Mouse (Mus musculus) embryonic fibroblast, embryonic 13.5 days (primary cell): Measurements from ENCODE around the gene Pi4k2b. TPM values are rescaled to one million over a fixed set of nuclear protein-coding genes. Genes with fewer than 3 reads are reported as not detected.
"Not testable (repeated sequence)": the region's sequence is repeated elsewhere in the genome, so short reads cannot be mapped to it uniquely, and the experiment has no call there.

Experiments used
- H3K27ac ChIP-seq: 2 replicates; pipeline ENCODE4 v1.5.1; 2012; ENCODE audit warnings: low read length, control low read depth, inconsistent platforms; ENCODE audit not compliant: insufficient read depth
- H3K4me1 ChIP-seq: 2 replicates; pipeline ENCODE4 v1.6.1; 2011; ENCODE audit warnings: low read length; ENCODE audit not compliant: control insufficient read depth, insufficient read depth
- H3K4me3 ChIP-seq: 2 replicates; pipeline ENCODE4 v1.5.1; 2011; ENCODE audit warnings: mild to moderate bottlenecking, control low read depth, low read length; ENCODE audit not compliant: insufficient read depth
- CTCF ChIP-seq: IDR thresholded peaks from 2 replicates; pipeline ENCODE4 v1.5.1; 2011; ENCODE audit warnings: mild to moderate bottlenecking, control low read depth, low read length, moderate library complexity, borderline replicate concordance; ENCODE audit not compliant: insufficient read depth
- POLR2A ChIP-seq: IDR thresholded peaks from 2 replicates; pipeline ENCODE4 v1.6.1; 2011; ENCODE audit warnings: low read depth, mild to moderate bottlenecking, control low read depth, low read length, moderate library complexity
- polyA plus RNA-seq: library from polyadenylated mRNA; stranded (reverse); fragments of >200 nt; gene quantifications from 2 replicates; pipeline ENCODE4 v1.2.4, GENCODE M21; 2011; ENCODE audit warnings: low read depth; ENCODE audit not compliant: missing spikeins, insufficient read length

Gene Pi4k2b
- polyA plus RNA-seq, 1 experiment = 25.7 TPM

- H3K4me3 ChIP-seq = peak overlapping the region; percentile 98
- no peaks in the 10 kb centered on the region for H3K4me1 ChIP-seq
- H3K27ac ChIP-seq = peak overlapping the region; percentile 15; the same call in 1 of the 2 replicates
- TF ChIP-seq POLR2A = no peak
- no peak for TF ChIP-seq CTCF
These were observed 889 bp downstream of the Pi4k2b start for GRCm38 (mm10) chr5:52742112-52742813.

GRCm38 (mm10) chr5:52743231-52743630 lies 1.9 kb downstream of the Pi4k2b start:
- Histone ChIP-seq H3K4me3 (peak overlapping the region; percentile 98), H3K4me1 (no peaks in the 10 kb centered on the region), H3K27ac (no peak overlapping the region)
- TF ChIP-seq POLR2A (no peak), CTCF (no peak)

- TF ChIP-seq CTCF = no peak
- TF ChIP-seq POLR2A = no peak
- no peak overlapping the region for H3K4me3 ChIP-seq
- no peak overlapping the region for H3K27ac ChIP-seq
- H3K4me1 ChIP-seq = no peaks in the 10 kb centered on the region
These were observed 5.5 kb downstream of the Pi4k2b start for GRCm38 (mm10) chr5:52746920-52747319.

- H3K4me3 ChIP-seq = no peak overlapping the region
- no peaks in the 10 kb centered on the region for H3K4me1 ChIP-seq
- no peak overlapping the region for H3K27ac ChIP-seq
- no peak for TF ChIP-seq CTCF
- no peak for TF ChIP-seq POLR2A
These were observed 7.4 kb downstream of the Pi4k2b start for GRCm38 (mm10) chr5:52748732-52749131.

GRCm38 (mm10) chr5:52753146-52753545 lies 11.8 kb downstream of the Pi4k2b start:
- TF ChIP-seq POLR2A (no peak), CTCF (no peak)
- no peaks in the 10 kb centered on the region for H3K4me1 ChIP-seq
- no peak overlapping the region for H3K4me3 ChIP-seq
- no peak overlapping the region for H3K27ac ChIP-seq

- TF ChIP-seq POLR2A = no peak
- no peak for TF ChIP-seq CTCF
- Histone ChIP-seq H3K4me1 (no peaks in the 10 kb centered on the region), H3K4me3 (no peak overlapping the region), H3K27ac (no peak overlapping the region)
These were observed 12.8 kb downstream of the Pi4k2b start for GRCm38 (mm10) chr5:52754196-52754595.

GRCm38 (mm10) chr5:52755337-52755736 lies 14.0 kb downstream of the Pi4k2b start:
- no peak overlapping the region for H3K27ac ChIP-seq
- TF ChIP-seq CTCF = no peak
- no peaks in the 10 kb centered on the region for H3K4me1 ChIP-seq
- no peak overlapping the region for H3K4me3 ChIP-seq

- no peak overlapping the region for H3K4me3 ChIP-seq
- no peak overlapping the region for H3K27ac ChIP-seq
- no peaks in the 10 kb centered on the region for H3K4me1 ChIP-seq
- TF ChIP-seq CTCF = no peak
- no peak for TF ChIP-seq POLR2A
These were observed 14.6 kb downstream of the Pi4k2b start for GRCm38 (mm10) chr5:52755989-52756388.

- no peak for TF ChIP-seq CTCF
- no peak for TF ChIP-seq POLR2A
- Histone ChIP-seq H3K4me3 (no peak overlapping the region), H3K27ac (peak overlapping the region; percentile 14; the same call in 1 of the 2 replicates), H3K4me1 (peaks cover 4% of the 10 kb centered on the region; the same call in 1 of the 2 replicates)
These were observed 21.2 kb downstream of the Pi4k2b start for GRCm38 (mm10) chr5:52762586-52762985.

GRCm38 (mm10) chr5:52774267-52774666 lies 32.9 kb downstream of the Pi4k2b start:
- Histone ChIP-seq H3K4me3 (no peak overlapping the region), H3K27ac (no peak overlapping the region), H3K4me1 (no peaks in the 10 kb centered on the region)
- no peak for TF ChIP-seq CTCF
- TF ChIP-seq POLR2A = no peak

GRCm38 (mm10) chr5:52775237-52775636 lies 33.9 kb downstream of the Pi4k2b start, which contains the start of gene Zcchc4:
Zcchc4 (plus strand) TSS chr5:52775409.
- H3K4me1 ChIP-seq = no peaks in the 10 kb centered on the region
- H3K4me3 ChIP-seq = no peak within 1 kb of the TSS
- H3K27ac ChIP-seq = no peak within 1 kb of the TSS
- no peak for TF ChIP-seq POLR2A
- TF ChIP-seq CTCF = no peak

- not testable (repeated sequence) for H3K27ac ChIP-seq, H3K4me3 ChIP-seq, H3K4me1 ChIP-seq
These were observed 35.3 kb downstream of the Pi4k2b start for GRCm38 (mm10) chr5:52776466-52777354.
